Mouse (Mus musculus) liver, adult 2 months (tissue): ENCODE results near the gene Trip12.

Experiments used
- CTCF ChIP-seq: fragments of 200-500 bp; IDR thresholded peaks from 2 replicates; pipeline ENCODE4 v1.5.1; 2011; ENCODE audit warnings: low read depth, low read length, control low read depth
- POLR2A ChIP-seq: fragments of 200-500 bp; IDR thresholded peaks from 2 replicates; pipeline ENCODE4 v1.6.1; 2011; ENCODE audit warnings: low read length, control low read depth; ENCODE audit not compliant: insufficient read depth; ENCODE audit errors: extremely low read depth

DNA sequence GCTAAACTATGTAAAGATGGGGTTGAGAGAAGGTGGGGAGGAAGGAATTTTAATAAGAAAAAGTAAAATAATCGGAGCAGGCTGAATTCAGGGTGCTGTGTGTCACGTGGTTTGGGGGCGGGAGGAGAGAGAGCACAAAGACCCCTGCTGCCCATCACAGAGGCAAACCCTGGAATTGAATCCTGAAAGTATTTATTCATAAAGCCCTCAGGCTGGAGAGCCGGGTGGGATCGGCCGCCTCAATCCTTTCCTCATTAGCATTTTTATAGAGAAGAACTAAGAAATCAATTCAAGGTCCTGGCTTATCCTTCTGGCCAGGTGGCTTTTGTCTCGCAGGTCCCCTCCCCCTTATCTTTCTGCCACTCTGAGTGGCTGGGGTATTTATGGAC is 49.7 kb upstream of the Trip12 start:
- no peak for TF ChIP-seq POLR2A
- TF ChIP-seq CTCF, result no peak
